ENCODE assay signal across 9 mouse cellular contexts in the genomic region with DNA sequence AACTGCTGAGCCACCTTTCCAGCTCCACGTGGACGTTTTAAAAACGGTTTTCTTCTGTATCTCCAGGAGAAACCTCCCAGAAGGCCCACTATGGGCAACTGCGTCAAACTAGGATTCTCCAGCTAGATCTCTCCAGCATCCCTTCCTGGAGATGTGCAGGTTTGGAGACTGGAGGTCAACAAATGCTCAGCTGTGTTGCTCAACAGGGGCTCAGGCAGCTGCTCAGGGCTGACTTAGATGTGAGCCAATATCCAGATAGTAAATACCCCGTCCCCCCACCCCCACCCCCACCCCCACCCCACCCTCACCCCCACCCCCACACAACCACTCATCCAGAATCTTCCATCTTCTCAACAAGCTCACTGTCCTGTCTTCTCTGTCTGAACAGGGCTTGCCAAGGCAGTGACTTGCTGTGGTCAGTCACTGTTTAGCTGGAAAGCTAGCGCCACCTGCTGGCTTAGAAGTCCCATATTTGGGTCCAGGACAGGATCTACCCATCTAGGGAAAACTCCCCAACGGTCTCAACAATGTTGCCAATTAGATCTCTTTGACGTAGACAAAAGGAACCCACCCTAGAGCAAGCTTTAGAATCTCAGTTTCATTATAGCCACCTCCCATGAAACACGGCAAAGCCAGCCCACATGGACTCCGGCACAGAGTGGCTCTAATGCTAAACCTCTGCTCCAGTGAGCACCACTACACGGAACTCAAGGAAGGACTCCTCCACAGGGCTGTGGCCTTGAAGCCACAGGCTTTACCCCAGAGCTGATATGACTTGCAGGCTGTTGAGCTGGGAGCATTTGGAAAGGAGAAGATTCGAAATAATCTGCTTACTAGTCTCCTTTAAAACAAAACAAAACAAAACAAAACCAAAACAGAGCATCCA.
DNase-seq lines count a peak whose midpoint lies in the region; ATAC-seq and TF ChIP-seq lines count a peak whose summit lies in the region.
"Had no signal": no experiment of that assay in that cellular context is flagged by ENCODE, and none has a peak within 500 bp of the region (broad histone marks: within the 10 kb centered on the region; RNA-seq: fewer than 3 reads in every experiment).

No protein-coding gene starts in this region.

- H3K4me2 ChIP-seq in forebrain, embryonic 13.5 days = no peak overlapping the region
- H3K4me2 ChIP-seq: embryonic facial prominence, embryonic 13.5 days had no signal

- no peak overlapping the region for H3K4me3 ChIP-seq in forebrain, embryonic 13.5 days
- H3K4me3 ChIP-seq: embryonic facial prominence, embryonic 13.5 days had no signal

- no peak overlapping the region for H3K9ac ChIP-seq in forebrain, embryonic 13.5 days
- H3K9ac ChIP-seq: embryonic facial prominence, embryonic 13.5 days had no signal

- no peaks in the 10 kb centered on the region for H3K27me3 ChIP-seq in forebrain, embryonic 13.5 days

- no peaks in the 10 kb centered on the region for H3K4me1 ChIP-seq in forebrain, embryonic 13.5 days

- H3K27ac ChIP-seq in forebrain, embryonic 13.5 days = no peak overlapping the region
- H3K27ac ChIP-seq: embryonic facial prominence, embryonic 13.5 days had no signal

- TF ChIP-seq POLR2A in brain, embryonic 14.5 days (IDR thresholded peaks at IDR 0.05; ENCODE audit: borderline replicate concordance, extremely low read depth, insufficient read depth, insufficient read length, poor library complexity, severe bottlenecking) = no peak

- peak; percentile 73 for ATAC-seq in forebrain, embryonic 13.5 days

- peak; percentile 85 for TF ChIP-seq CTCF in brain, embryonic 14.5 days (IDR thresholded peaks at IDR 0.05; ENCODE audit: borderline replicate concordance, extremely low read depth, insufficient read depth, insufficient read length)

- H3K9me3 ChIP-seq in forebrain, embryonic 13.5 days (replicated peaks) = no peaks in the 10 kb centered on the region
- H3K9me3 ChIP-seq: embryonic facial prominence, embryonic 13.5 days had no signal

- intact Hi-C loops in heart, postnatal 14 days (cut with DNase I) = loop anchor here (2.0 to 5.0 kb wide), 2 partner anchors 451 to 774 kb away; no protein-coding TSS in a partner anchor

- H3K36me3 ChIP-seq in forebrain, embryonic 13.5 days (ENCODE audit: poor library complexity, severe bottlenecking) = no peaks in the 10 kb centered on the region
- H3K36me3 ChIP-seq: embryonic facial prominence, embryonic 13.5 days had no signal

- WGBS in forebrain, embryonic 13.5 days = 41% methylated on average over 12 of the region's 12 CpGs

- peak; percentile 85 for DNase-seq in ES-CJ7 (ENCODE audit: low read depth, low spot score)
- DNase-seq in brain, embryonic 14.5 days (ENCODE audit: low read depth) = peak; percentile 93
- peak; percentile 86 to 92 for DNase-seq in heart, postnatal 14 days
- peak; percentile 90 to 92 for DNase-seq in kidney, postnatal 4 days
- DNase-seq in lung, postnatal 14 days = peak; percentile 91
- DNase-seq in retina, postnatal 1 day = peak; percentile 90
- DNase-seq in urinary bladder, postnatal 36 days (ENCODE audit: low spot score in 2 of 2) = peak; percentile 68 to 82
